Comparison of ENCODE assay signal across 24 mouse cellular contexts in the genomic region with DNA sequence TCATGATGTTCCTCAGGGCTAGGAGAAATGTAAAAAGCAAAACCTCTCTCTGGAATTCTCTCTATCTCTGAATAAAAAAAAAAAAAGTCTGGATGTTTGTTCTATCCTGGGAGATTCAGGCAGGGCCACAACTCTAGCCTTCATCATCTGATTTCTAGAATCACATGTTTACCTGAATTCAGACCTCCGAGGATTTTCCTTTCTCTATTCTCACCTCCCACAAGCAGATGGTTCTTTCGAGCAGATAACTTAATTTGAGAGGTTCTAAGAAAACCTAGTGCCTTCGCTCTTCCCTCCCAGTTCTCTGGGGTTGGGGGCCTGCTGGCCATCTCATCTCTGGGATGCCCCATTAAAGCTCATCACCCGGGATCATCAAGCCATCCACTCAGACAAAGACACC.
DNase-seq lines count a peak whose midpoint lies in the region; ATAC-seq and TF ChIP-seq lines count a peak whose summit lies in the region.
"Had no signal": no experiment of that assay in that cellular context is flagged by ENCODE, and none has a peak within 500 bp of the region (broad histone marks: within the 10 kb centered on the region; RNA-seq: fewer than 3 reads in every experiment).

No protein-coding gene starts in this region.

- no peak overlapping the region for H3K4me3 ChIP-seq in left cerebral cortex, adult 2 months
- H3K4me3 ChIP-seq: embryonic facial prominence, embryonic 10.5 days; embryonic facial prominence, embryonic 12.5 days; forebrain, embryonic 13.5 days; forebrain, embryonic 15.5 days had no signal

- ATAC-seq in frontal cortex, adult (ENCODE audit: low TSS enrichment): peak; percentile 48; the same call in 1 of the 2 replicates
- ATAC-seq: activated CD4-positive, CD25-positive, alpha-beta regulatory T cell, adult 4 months; CD4-positive, CD25-positive, alpha-beta regulatory T cell, adult 4 months; forebrain, embryonic 13.5 days; forebrain, embryonic 15.5 days; Patski had no signal

- intact Hi-C loops in left cerebral cortex, adult 2 months (cut with DNase I): loop anchor here (1.0 kb wide), 1 partner anchor 131 kb away; no protein-coding TSS in a partner anchor

- no peak for DNase-seq in frontal cortex, postnatal 25 days (ENCODE audit: low spot score in 2 of 2)
- DNase-seq in left cerebral cortex, adult 2 months (ENCODE audit: extremely low spot score in 1 of 2, low spot score in 2 of 2): no peak
- DNase-seq in left cerebral cortex, adult 18-20 months (ENCODE audit: low spot score in 2 of 2): no peak
- peak; percentile 30 for DNase-seq in right cerebral cortex, adult 18-20 months
- no peak for DNase-seq in right cerebral cortex, postnatal 10 days (ENCODE audit: low spot score in 2 of 2)
- DNase-seq in brain, adult 2 months (ENCODE audit: low read depth, low spot score): peak; percentile 55
- no peak for DNase-seq in adrenal gland, adult 18-20 months (ENCODE audit: low spot score in 2 of 2)
- DNase-seq: adrenal gland, adult 2 months; adrenal gland, postnatal 10 days; adrenal gland, postnatal 25 days; B cell, adult 2 months; cerebellum, adult 11-12 months; cerebellum, adult 2 months; cerebellum, adult 9-10 months; cerebellum, postnatal 10 days; cerebellum, postnatal 25 days had no signal

- H3K27ac ChIP-seq in left cerebral cortex, adult 2 months: peak overlapping the region; percentile 8; the same call in 1 of the 2 replicates
- H3K27ac ChIP-seq: embryonic facial prominence, embryonic 10.5 days; embryonic facial prominence, embryonic 12.5 days; forebrain, embryonic 13.5 days; forebrain, embryonic 15.5 days had no signal

- no peak for TF ChIP-seq CTCF in left cerebral cortex, adult 2 months (IDR thresholded peaks at IDR 0.05)

Comparison
In these comparisons a context has a peak if more than half of its experiments do, and no peak if none do; other contexts are left out.
1. DNase-seq: peak in right cerebral cortex, adult 18-20 months (single experiment) and brain, adult 2 months (single experiment); none in frontal cortex, postnatal 25 days (0 of 2), left cerebral cortex, adult 2 months (0 of 2), left cerebral cortex, adult 18-20 months (0 of 2), right cerebral cortex, postnatal 10 days (0 of 2) and adrenal gland, adult 18-20 months (0 of 2).